Mouse (Mus musculus) thymus, postnatal 36 days (tissue): ENCODE results near the gene Cep57l1.
A peak's percentile ranks its signal among the peaks of the same experiment; 100 is the strongest.

Experiments
- DNase-seq, 2 experiments: peaks; one replicate each; pipeline ENCODE4 v3.0.0; 2022; ENCODE audit warnings: mixed read lengths in 2 of 2

Gene Cep57l1

DNA sequence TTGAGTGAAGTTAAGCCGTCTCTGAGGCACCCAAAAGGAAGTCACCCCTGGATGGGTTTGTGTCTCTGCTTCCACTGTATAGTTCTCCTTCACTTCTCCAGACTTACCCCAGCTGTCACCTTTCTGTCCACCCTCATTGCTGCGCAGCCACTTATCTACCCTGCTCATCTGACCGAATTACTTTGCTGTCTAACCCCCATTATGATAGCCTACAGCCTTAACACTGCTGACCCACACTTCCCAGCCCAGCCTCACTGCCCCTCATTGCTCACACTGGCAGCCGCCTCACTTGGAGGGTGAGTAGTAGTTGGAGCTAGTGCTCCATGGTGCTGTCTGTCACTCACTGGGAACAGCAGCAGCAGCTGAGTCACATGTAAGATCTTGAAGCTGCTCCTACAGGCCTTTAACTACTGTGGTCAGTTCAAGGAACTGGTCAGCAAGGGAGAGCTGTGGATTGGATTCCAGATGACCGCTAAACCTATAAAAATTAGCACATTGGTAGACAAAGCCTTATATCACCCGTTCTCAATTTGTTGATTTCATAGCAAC is 4.7 kb upstream of the Cep57l1 start:
- no peak for DNase-seq

DNA sequence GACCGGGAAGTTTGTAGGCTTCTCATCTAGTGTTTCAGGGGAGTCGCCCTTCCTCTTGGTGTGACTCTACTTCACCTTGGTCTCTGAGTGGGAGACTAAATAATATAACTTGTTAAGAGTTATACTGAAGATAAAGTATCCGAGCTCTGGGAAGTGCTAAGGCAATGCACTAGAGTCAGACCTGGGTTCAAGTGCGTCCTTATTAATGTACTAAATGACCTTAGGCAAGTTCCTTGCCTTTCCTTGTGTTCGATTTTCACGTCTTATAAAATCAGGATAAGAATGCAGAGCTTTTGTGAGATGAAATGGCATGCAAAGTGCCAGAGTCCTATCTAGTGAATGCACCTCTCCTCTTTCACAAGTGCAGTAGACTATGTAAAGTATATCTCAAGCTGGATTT is 2.9 kb upstream of the Cep57l1 start:
- no peak for DNase-seq

GRCm38 (mm10) chr10:41810564-41811455 is 1.1 kb upstream of the Cep57l1 start:
- DNase-seq, result peak in 1 of 2 experiments; percentile 9

DNA sequence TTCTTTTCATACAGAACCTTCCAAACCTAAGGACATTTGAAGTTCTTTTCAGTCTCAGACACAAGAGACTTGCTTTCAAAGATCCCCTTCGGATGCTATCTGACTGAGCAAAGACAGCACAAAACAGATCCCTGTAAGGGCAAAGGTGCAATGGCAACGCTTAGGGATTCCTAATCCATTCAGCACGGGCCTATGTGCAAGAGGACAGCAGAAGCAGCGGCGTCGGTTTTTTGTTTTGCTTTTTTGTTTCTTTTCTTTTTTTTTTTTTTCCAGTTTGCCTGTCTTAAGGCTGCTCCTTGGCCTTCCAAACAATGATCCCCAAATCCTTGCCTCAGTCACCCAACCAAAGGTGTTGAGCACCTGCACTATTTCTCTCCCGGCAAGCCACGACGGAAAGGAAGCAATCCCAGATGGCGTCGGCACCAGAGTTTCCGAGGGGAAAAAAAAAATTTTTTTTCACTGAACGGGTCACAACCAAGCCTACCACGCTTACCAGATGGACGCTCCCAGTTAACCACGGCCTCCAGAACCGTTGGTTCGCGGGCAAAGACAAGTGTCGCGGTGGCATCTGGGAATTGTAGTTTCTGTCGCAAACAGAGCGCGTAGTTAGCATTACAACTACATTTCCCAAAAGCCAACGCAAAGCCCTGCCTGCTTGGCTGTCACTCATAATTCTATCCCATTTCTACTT is 446 bp downstream of the Cep57l1 start:
- peak in 1 of 2 experiments; percentile 81 for DNase-seq

GRCm38 (mm10) chr10:41805729-41806355 is 3.8 kb downstream of the Cep57l1 start:
- no peak for DNase-seq

DNA sequence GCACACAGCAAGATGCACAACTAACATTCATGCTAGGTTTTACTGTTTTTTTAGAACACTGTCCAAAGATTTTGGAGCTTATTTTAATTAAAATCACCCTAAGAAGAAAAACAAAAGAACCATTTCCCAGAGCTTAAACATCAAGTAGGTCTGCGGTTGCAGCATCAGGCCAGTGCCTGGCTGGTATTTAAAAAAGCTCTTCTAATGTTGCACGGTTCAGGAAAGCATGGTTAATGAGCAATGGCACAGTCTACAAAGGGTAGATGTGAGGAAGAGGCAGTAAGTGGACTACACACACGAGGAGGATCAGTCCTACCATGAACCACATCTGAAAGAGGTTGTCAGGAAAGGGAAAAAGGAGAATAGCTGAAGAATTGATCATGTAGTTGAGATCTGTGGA is 5.0 kb downstream of the Cep57l1 start:
- DNase-seq, result no peak

DNA sequence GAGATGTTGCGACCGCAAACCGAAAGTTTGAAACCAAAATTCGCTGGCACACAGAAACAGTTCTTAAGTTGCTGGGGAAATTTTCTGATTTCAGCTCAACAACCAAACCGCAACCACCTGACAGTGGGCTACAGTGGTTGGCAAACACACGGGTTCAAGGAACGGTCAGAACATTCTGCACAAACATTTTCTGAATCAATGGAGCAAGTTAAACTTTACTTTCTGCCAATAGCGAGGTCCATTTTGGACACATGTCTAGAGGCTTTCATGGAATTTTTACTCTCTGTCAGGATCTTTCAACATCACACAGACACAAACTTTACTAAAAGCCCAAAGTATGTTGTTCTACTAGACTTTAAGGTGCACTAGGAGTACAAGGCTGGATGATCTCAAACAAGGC is 6.2 kb downstream of the Cep57l1 start:
- DNase-seq, result no peak

GRCm38 (mm10) chr10:41797253-41797652 is 12.4 kb downstream of the Cep57l1 start:
- no peak for DNase-seq

DNA sequence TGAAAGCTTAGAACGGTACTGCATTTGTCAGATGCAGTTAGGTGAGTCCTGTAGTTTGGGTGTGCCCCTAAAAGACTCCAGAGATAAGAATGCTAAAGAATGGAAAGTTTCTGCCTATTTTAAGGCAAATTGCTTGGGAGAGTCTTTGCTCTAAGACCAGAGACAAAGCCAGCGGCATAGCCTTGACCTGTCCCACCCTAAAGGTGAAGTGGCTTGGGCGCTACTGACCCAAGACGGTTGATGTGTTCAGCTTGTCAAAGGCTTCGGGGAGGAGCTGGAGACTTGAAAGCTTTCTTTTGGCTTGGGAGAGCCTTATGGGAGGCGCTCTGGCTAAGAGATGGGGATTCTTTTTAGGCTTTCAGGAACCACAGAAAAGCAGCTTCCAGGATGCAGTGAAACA is 17.3 kb downstream of the Cep57l1 start:
- no peak for DNase-seq

- DNase-seq, result no peak
Observed at GRCm38 (mm10) chr10:41767254-41767653, 42.4 kb downstream of the Cep57l1 start.

- DNase-seq, result no peak
Observed at GRCm38 (mm10) chr10:41766280-41766679, 43.4 kb downstream of the Cep57l1 start.

- DNase-seq, result no peak
Observed at GRCm38 (mm10) chr10:41765586-41765985, 44.1 kb downstream of the Cep57l1 start.

- DNase-seq, result no peak
Observed at GRCm38 (mm10) chr10:41763741-41764385, 45.8 kb downstream of the Cep57l1 start.

- no peak for DNase-seq
Observed at GRCm38 (mm10) chr10:41760866-41761265, 48.8 kb downstream of the Cep57l1 start.

- DNase-seq, result no peak
Observed at GRCm38 (mm10) chr10:41758041-41758440, 51.6 kb downstream of the Cep57l1 start.

DNA sequence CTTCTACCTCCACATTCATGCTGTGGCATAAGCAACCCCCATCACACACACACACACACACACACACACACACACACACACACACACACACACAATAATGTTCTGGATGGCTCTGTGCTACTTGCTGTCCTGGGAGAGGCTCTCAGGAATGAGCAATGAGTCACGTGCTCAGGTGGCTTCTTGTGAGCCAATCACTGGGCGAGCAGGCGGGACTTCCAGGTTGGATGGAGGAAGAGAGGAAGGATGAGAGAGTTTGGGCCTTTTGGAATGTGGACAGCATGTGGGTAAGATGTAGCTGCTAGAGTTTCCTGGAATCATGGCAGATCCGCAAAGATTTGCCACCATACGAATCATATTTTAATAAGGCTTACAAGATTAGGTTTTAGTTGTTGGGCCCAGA is 52.4 kb downstream of the Cep57l1 start:
- DNase-seq, result no peak

- peak; percentile 41 to 45 for DNase-seq
Observed at GRCm38 (mm10) chr10:41751867-41752480, 57.7 kb downstream of the Cep57l1 start.

DNA sequence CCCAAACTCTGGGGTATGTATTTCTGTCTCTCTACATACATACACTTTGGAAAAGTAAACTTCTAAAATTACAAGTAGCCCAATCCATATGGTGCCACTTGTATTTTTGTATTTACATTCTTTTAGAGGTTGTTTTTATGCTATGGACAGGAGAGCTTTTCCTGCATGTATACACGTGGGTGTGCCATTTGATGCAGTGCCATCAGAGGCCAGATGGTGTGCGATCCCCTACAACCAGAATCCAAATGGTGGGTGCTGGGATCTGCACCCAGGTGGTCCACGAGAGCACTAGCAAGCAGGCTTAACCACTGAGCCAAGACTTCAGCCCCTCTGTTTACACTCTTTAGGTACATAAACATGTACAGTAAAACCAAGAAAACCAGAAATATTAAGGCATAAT is 60.4 kb downstream of the Cep57l1 start:
- no peak for DNase-seq

GRCm38 (mm10) chr10:41746554-41746953 is 63.1 kb downstream of the Cep57l1 start:
- no peak for DNase-seq

- no peak for DNase-seq
Observed at GRCm38 (mm10) chr10:41744006-41744405, 65.7 kb downstream of the Cep57l1 start.

DNA sequence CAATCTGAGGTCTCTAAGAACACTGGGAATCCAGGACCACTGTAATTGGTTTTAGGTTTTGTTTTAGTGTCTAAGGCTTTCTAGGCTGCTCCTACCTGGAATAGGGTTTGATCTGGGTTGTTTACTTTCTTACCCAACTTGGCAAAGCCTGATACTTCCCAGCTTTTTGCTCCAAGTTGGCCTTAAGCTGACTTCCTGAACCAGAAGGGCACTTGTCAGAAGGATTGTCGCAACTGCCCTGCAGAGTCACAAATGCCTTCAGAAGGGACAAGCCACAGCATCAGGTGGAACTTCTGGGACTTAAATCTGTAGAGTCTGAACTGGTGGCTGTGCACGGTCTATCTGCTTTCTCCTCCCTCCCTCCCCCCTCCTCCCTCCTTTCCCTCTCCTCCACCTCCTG is 69.5 kb downstream of the Cep57l1 start:
- DNase-seq, result no peak

GRCm38 (mm10) chr10:41737245-41737644 is 72.4 kb downstream of the Cep57l1 start:
- no peak for DNase-seq
